Mouse (Mus musculus) liver, embryonic 16.5 days (tissue): ENCODE data around the gene Slc47a1. TPM values are rescaled to one million over a fixed set of nuclear protein-coding genes. Genes with fewer than 3 reads are reported as not detected.
"Not testable (repeated sequence)": the region's sequence is repeated elsewhere in the genome, so short reads cannot be mapped to it uniquely, and the experiment has no call there.

Experiments
- ATAC-seq: fragments of 200-750 bp; cut with Nextera tagmentation; 2 replicates; pipeline ENCODE4 v1.8.0; 2017; ENCODE audit warnings: low read depth, mild to moderate bottlenecking, moderate number of reproducible peaks, moderate library complexity
- H3K27ac ChIP-seq: fragments of 300-500 bp; sonication (generic); 2 replicates; pipeline ENCODE4 v1.5.1; 2014; ENCODE audit warnings: mild to moderate bottlenecking, low read length
- H3K27me3 ChIP-seq: fragments of 300-500 bp; sonication (generic); 2 replicates; pipeline ENCODE4 v1.6.1; 2014; ENCODE audit warnings: low read depth, low read length, mixed read lengths; ENCODE audit not compliant: control insufficient read depth, insufficient read depth
- H3K36me3 ChIP-seq: fragments of 300-500 bp; sonication (generic); 2 replicates; pipeline ENCODE4 v1.6.1; 2014; ENCODE audit warnings: mild to moderate bottlenecking; ENCODE audit not compliant: control insufficient read depth, insufficient read depth
- H3K4me1 ChIP-seq: fragments of 300-500 bp; sonication (generic); 2 replicates; pipeline ENCODE4 v1.6.1; 2014; ENCODE audit warnings: low read depth, low read length, mixed read lengths; ENCODE audit not compliant: control insufficient read depth
- H3K4me2 ChIP-seq: fragments of 300-500 bp; sonication (generic); 2 replicates; pipeline ENCODE4 v1.6.1; 2014; ENCODE audit warnings: low read depth, low read length, mixed read lengths
- H3K4me3 ChIP-seq: fragments of 300-500 bp; sonication (generic); 2 replicates; pipeline ENCODE4 v1.5.1; 2014; ENCODE audit warnings: low read depth, mild to moderate bottlenecking, low read length
- H3K9ac ChIP-seq: fragments of 300-500 bp; sonication (generic); 2 replicates; pipeline ENCODE4 v1.6.1; 2014; ENCODE audit warnings: low read depth, low read length
- H3K9me3 ChIP-seq: fragments of 300-500 bp; sonication (generic); replicated peaks from 2 replicates; pipeline ENCODE4 v1.6.1; 2016; ENCODE audit warnings: low read length; ENCODE audit not compliant: control insufficient read depth
- WGBS: fragments of 180-500 bp; shearing (Covaris S2); extraction: QIAGEN DNeasy Blood & Tissue Kit; methylation state at CpG from one replicate; pipeline ENCODE4 v1.1.7; 2014; ENCODE audit not compliant: insufficient replicate concordance; 5-methylcytosine and 5-hydroxymethylcytosine counted together
- polyA plus RNA-seq: library from polyadenylated mRNA; unstranded; fragments of >200 nt; fragmentation: Nextera tagmentation; extraction: Ambion mirVana; gene quantifications from 2 replicates; pipeline ENCODE4 v1.2.1, GENCODE M21; 2015

Gene Slc47a1
- 20.0 and 23.6 TPM in 2 replicates for polyA plus RNA-seq

GRCm38 (mm10) chr11:61377881-61378613 lies at the start of gene Slc47a1:
Gene Slc47a1 (minus strand): TSS chr11:61378345.
- Histone ChIP-seq H3K9ac (no peak within 1 kb of the TSS), H3K27me3 (peaks cover 16% of the 10 kb centered on the region)

GRCm38 (mm10) chr11:61419253-61419652 lies 41.1 kb upstream of the Slc47a1 start:
- ATAC-seq = no peak
- Histone ChIP-seq H3K4me3 (no peak overlapping the region), H3K27me3 (no peaks in the 10 kb centered on the region), H3K27ac (no peak overlapping the region), H3K4me1 (no peaks in the 10 kb centered on the region), H3K9ac (no peak overlapping the region), H3K4me2 (no peak overlapping the region), H3K36me3 (no peaks in the 10 kb centered on the region), H3K9me3 (peaks cover 2% of the 10 kb centered on the region; the same call in 1 of the 2 replicates)
- 64% methylated on average over 6 of the region's 6 CpGs for WGBS

More at GRCm38 (mm10) chr11:61377881-61378613, at the start of gene Slc47a1:
- peak within 1 kb of the TSS; percentile 59 for H3K27ac ChIP-seq
- H3K4me2 ChIP-seq = peak within 1 kb of the TSS; percentile 46
- WGBS = 15% methylated on average over 39 of the region's 39 CpGs
- H3K9me3 ChIP-seq = no peaks in the 10 kb centered on the region
- ATAC-seq = peak; percentile 84
- H3K4me1 ChIP-seq = no peaks in the 10 kb centered on the region
- H3K4me3 ChIP-seq = peak within 1 kb of the TSS; percentile 42
- H3K36me3 ChIP-seq = no peaks in the 10 kb centered on the region

GRCm38 (mm10) chr11:61417945-61418551 lies 39.9 kb upstream of the Slc47a1 start:
- no peaks in the 10 kb centered on the region for H3K4me1 ChIP-seq
- H3K36me3 ChIP-seq = no peaks in the 10 kb centered on the region
- H3K27me3 ChIP-seq = no peaks in the 10 kb centered on the region
- no peak overlapping the region for H3K27ac ChIP-seq
- H3K9me3 ChIP-seq = peaks cover 2% of the 10 kb centered on the region; the same call in 1 of the 2 replicates
- ATAC-seq = 0 out of 2 replicates have a peak, but pooled peaks have one; percentile 35
- no peak overlapping the region for H3K4me3 ChIP-seq
- no peak overlapping the region for H3K9ac ChIP-seq
- H3K4me2 ChIP-seq = no peak overlapping the region
- 26% methylated on average over 6 of the region's 6 CpGs for WGBS

DNA sequence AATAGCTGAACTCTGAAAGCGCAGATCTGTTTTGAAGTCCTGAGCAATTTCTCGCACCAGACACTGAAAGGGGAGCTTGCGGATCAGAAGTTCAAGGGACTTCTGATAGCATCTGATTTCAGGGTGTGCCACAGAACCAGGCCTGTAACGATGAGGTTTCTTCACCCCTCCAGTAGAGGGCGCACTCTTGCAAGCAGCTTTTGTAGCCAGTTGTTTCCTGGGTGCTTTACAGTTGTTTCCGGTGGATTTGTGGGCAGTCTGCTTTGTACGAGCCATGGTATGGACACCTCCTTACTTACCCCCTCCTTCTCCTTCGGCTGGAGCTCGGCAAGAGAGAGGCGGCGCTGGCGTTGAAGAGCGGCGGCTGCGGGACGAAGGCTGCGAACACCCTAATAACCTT lies 38.4 kb upstream of the Slc47a1 start:
- H3K27me3 ChIP-seq, H3K4me3 ChIP-seq, H3K36me3 ChIP-seq, H3K4me2 ChIP-seq, H3K4me1 ChIP-seq, H3K9me3 ChIP-seq, ATAC-seq, H3K9ac ChIP-seq, H3K27ac ChIP-seq: not testable (repeated sequence)
- 79% methylated on average over 17 of the region's 17 CpGs for WGBS

GRCm38 (mm10) chr11:61415444-61415843 lies 37.3 kb upstream of the Slc47a1 start:
- no peak overlapping the region for H3K4me3 ChIP-seq
- no peaks in the 10 kb centered on the region for H3K36me3 ChIP-seq
- 51% methylated on average over 1 of the region's 1 CpGs for WGBS
- no peak overlapping the region for H3K27ac ChIP-seq
- no peaks in the 10 kb centered on the region for H3K4me1 ChIP-seq
- H3K4me2 ChIP-seq = no peak overlapping the region
- H3K27me3 ChIP-seq = no peaks in the 10 kb centered on the region
- no peak overlapping the region for H3K9ac ChIP-seq
- ATAC-seq = no peak
- H3K9me3 ChIP-seq = peaks cover 2% of the 10 kb centered on the region; the same call in 1 of the 2 replicates

- Histone ChIP-seq H3K27me3 (no peaks in the 10 kb centered on the region), H3K9ac (no peak overlapping the region), H3K4me3 (no peak overlapping the region), H3K4me1 (no peaks in the 10 kb centered on the region), H3K27ac (no peak overlapping the region), H3K36me3 (no peaks in the 10 kb centered on the region), H3K4me2 (no peak overlapping the region), H3K9me3 (no peaks in the 10 kb centered on the region)
- WGBS = 72% methylated on average over 3 of the region's 3 CpGs
- ATAC-seq = no peak
Measured at GRCm38 (mm10) chr11:61414560-61414959, 36.4 kb upstream of the Slc47a1 start.

DNA sequence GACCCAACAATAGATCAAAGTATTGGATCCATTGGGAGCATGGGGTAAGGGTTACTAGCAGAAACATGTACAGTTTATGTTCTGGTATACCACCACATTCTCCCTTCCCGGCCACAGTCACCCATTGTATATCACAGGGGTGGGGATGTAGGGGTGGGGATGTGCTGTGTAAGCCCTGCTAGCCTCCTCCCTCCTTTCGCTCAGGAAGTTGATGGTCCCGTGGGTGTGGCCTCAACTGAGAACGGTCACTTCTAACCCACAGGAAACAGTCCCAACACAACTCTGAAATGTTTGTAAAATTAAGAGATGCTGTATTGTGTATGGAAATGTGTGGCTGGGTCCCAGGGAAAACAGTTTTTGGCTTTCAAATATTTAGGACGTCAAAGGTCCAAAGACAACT lies 35.3 kb upstream of the Slc47a1 start:
- H3K4me3 ChIP-seq = no peak overlapping the region
- H3K36me3 ChIP-seq = no peaks in the 10 kb centered on the region
- H3K9ac ChIP-seq = no peak overlapping the region
- WGBS = 41% methylated on average over 5 of the region's 5 CpGs
- no peaks in the 10 kb centered on the region for H3K4me1 ChIP-seq
- H3K9me3 ChIP-seq = no peaks in the 10 kb centered on the region
- ATAC-seq = no peak
- no peak overlapping the region for H3K27ac ChIP-seq
- no peak overlapping the region for H3K4me2 ChIP-seq
- no peaks in the 10 kb centered on the region for H3K27me3 ChIP-seq

- no peak overlapping the region for H3K4me2 ChIP-seq
- H3K9ac ChIP-seq = no peak overlapping the region
- H3K27me3 ChIP-seq = peaks cover 3% of the 10 kb centered on the region; the same call in 1 of the 2 replicates
- H3K27ac ChIP-seq = no peak overlapping the region
- no peak overlapping the region for H3K4me3 ChIP-seq
- ATAC-seq = no peak
- H3K4me1 ChIP-seq = no peaks in the 10 kb centered on the region; the same call in 1 of the 2 replicates
- H3K36me3 ChIP-seq = no peaks in the 10 kb centered on the region
- H3K9me3 ChIP-seq = no peaks in the 10 kb centered on the region
- 30% methylated on average over 7 of the region's 7 CpGs for WGBS
Measured at GRCm38 (mm10) chr11:61411809-61412208, 33.7 kb upstream of the Slc47a1 start.

DNA sequence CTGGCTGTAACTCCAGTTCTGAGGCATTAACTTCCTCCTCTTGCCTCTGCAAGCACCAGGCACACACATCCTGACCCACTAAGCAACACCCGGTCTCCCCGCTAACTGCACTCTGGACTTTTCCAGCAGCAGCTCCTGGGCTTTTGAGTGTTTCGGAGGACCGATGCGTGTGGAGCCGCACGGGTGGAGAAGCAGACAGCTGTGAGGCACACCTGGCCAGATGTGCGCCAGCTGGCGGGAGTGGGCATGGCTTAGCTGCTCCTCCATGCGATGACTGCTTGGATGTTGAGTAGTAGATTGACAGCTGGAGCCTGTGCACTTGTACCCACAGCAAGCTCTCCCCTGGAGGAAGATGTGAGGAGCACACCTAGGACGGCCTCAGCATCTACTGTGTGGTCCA lies 33.1 kb upstream of the Slc47a1 start:
- H3K4me1 ChIP-seq = no peaks in the 10 kb centered on the region; the same call in 1 of the 2 replicates
- WGBS = 73% methylated on average over 11 of the region's 11 CpGs
- no peak overlapping the region for H3K27ac ChIP-seq
- no peak overlapping the region for H3K4me2 ChIP-seq
- no peak overlapping the region for H3K4me3 ChIP-seq
- H3K27me3 ChIP-seq = peaks cover 3% of the 10 kb centered on the region; the same call in 1 of the 2 replicates
- no peak for ATAC-seq
- no peaks in the 10 kb centered on the region for H3K9me3 ChIP-seq
- H3K9ac ChIP-seq = no peak overlapping the region
- H3K36me3 ChIP-seq = no peaks in the 10 kb centered on the region
